Mouse (Mus musculus): ENCODE data around the gene Brsk1.

DNA sequence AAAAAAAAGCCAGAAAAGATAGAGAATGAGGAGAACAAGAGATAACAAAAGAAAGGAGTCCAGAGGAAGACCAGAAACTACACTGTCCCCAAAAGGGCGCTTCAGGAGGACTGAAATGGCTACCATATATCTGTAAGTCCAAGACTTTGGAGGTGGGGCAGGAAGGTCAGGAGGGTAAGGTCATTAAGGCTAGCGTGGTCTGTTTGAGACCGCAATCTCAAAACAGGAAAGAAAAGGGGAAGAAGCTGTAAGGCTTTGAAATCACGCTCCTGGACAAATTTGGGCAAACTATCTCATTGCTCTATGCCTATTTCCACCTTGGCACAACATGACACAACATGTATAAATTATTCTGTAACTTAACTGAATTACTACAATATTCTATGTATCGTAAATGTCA lies 7.1 kb upstream of the Brsk1 start:
- TF ChIP-seq POLR2A (IDR thresholded peaks at IDR 0.05; ENCODE audit: control insufficient read depth, low read depth, low read length): no peak
- no peak for TF ChIP-seq CTCF (IDR thresholded peaks at IDR 0.05; ENCODE audit: control insufficient read depth, insufficient read depth, insufficient replicate concordance, low read depth, low read length)
